Mouse (Mus musculus) ovary, adult 10 weeks (tissue): ENCODE measurements around the gene 1520401A03Rik. TPM values are rescaled to one million over a fixed set of nuclear protein-coding genes. Genes with fewer than 3 reads are reported as not detected.

Experiments
- polyA plus RNA-seq: library from polyadenylated mRNA; stranded (reverse); fragments of 350-450 nt; fragmentation: Illumina TruSeq; extraction: RNeasy Lipid Tissue Mini Kit (QIAGEN cat#74804); gene quantifications from one replicate; pipeline ENCODE4 v1.2.3, GENCODE M21; 2014

Gene 1520401A03Rik
- not detected for polyA plus RNA-seq

GRCm38 (mm10) chr17:23722376-23723125 is at the start of gene 1520401A03Rik:
1520401A03Rik (minus strand) TSS chr17:23722783.

GRCm38 (mm10) chr17:23771284-23772218 is 49.0 kb upstream of the 1520401A03Rik start, which contains the start of gene Flywch1:
Flywch1 (minus strand) TSS chr17:23771602.

DNA sequence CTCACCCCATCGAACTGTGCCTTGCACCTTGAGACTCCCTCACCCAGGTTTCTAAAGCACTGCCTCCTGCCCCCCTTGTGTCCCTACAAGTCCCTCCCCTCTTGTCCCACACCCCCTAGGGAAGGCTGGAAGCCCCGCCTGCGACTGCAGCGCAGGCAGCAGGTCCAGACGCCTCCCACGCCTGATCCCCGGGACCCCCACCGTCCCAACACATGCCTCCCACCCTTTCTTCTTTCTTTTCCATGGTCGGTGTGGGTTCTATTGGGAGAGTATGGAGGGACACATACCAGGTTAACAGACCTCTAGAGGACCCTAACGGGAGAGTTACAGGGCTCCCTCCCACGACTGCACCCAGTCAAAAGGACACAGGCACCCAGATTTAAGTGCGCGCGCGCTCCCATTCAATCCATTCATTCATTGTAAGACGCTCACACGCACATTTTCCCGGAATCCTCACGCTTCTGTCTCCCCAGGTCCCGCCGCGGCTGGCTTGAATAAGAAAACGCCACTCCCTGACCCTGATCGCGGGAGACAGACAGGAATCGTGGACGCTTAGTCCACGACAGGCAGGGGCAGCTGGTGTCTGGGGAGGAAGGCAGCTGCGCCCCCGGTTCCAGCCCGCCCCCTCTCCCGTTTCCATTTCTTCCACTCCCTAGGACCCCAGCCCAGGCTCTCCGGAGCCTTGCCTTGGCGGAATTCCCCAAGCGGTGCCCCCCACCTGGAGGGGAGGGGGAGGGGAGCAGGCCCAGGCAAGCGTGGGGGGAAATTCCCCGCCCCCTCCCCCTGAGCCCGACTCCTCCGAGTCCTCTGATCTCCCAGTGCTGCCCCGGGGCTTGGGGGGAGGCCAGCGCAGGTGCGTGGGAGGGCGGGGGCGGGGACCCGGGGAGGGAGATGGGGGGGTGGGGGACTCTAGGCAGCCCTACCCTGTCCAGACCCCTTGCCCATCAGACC is 23.0 kb upstream of the 1520401A03Rik start, which contains the start of gene Kremen2:
Gene Kremen2, minus strand, starts transcription at position 533 of the 951 bp plus-strand sequence.

GRCm38 (mm10) chr17:23740598-23741021 is 18.0 kb upstream of the 1520401A03Rik start, which contains the start of gene Paqr4:
Paqr4 (minus strand) TSS chr17:23740867.

DNA sequence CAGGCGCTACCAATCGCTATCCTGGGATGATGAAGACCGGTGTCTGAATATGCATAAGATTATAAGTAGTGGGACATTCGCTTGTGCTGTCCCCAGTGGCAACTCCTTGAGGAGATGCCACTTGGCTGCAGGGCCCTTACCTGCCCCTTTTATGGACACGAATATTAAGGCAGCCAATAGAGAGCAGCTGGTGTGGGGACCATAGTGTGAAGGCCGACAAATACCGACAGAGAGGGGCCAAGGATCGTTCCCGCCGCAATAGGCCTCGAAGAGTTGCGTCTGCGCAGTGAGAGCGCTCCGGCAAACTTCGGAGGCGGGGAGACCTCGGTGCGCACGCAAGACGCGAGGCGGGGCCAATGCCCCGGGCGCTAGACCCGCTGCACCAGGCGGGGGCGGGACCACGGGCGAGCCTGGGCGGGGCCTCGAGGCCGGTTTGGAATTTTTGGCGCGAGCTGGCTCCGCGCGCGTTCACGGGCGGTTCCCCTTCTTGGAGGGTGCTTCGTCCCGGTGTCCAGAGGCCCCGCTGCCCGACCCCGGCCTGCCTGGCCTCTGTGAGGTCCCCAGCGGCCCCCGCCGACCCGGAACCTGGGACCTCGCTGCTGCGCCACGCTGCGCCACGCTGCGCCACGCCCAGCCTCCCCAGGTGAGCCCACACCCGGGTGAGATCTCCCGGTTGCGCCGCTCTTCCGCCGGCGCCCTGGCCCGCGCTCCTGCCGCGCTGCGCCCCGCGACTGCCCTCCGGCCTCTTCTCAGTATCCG is 3.6 kb upstream of the 1520401A03Rik start, which contains the start of gene Pkmyt1:
Gene Pkmyt1, plus strand, starts transcription at position 338 of the 759 bp plus-strand sequence.

DNA sequence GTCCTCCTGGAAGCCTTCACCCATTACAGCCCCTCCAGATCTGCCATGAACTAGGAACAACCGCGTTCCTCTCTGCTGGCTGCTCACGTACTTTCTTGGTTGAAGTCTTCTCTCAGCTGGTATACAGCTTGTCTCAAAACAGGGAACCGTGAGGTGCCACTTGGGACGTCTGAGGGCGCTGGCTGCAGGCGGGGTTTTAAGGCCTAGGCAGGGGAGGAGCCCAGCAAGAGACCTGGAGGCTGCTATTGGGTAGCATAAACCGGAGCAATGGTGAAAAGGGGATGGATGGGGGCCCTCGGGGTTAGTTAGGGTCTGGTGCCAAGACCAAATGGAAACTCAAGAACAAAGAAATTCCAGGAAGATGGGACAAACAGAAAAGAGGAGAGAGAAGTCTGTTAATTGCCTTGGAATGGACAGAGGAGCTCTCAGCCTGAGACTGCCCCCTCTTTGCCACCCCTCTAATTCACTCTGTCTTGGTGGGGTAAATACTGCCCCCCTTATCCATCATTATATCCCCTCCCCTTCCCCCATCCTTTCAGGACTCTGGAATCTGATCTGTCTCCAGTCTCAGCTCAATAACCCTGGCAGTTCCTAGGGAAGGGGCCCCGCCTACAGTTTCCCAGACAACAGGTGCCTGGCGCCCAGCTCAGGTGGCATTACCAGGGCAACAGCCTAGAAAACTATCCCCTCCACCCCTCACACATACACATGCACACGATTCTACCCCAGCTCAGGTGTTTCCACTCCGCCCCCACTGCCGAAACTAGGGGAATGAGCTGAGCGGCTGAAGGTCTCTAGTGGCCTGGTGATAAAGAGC is 38.5 kb downstream of the 1520401A03Rik start, which contains the start of gene Cldn9:
Gene Cldn9, minus strand, starts transcription at position 171 of the 817 bp plus-strand sequence.

GRCm38 (mm10) chr17:23679127-23679835 is 43.3 kb downstream of the 1520401A03Rik start, which contains the start of gene Cldn6:
Cldn6 (plus strand) TSS chr17:23679249.

GRCm38 (mm10) chr17:23677236-23677679 is 45.3 kb downstream of the 1520401A03Rik start, which contains the start of gene Tnfrsf12a:
Tnfrsf12a (minus strand) TSS chr17:23677468.

GRCm38 (mm10) chr17:23673424-23674073 is 49.0 kb downstream of the 1520401A03Rik start, which contains the start of the genes Hcfc1r1 and Thoc6:
Hcfc1r1 (plus strand) TSS chr17:23673596.
Thoc6 (minus strand) TSS chr17:23673882.

GRCm38 (mm10) chr17:23660117-23660875 is 62.3 kb downstream of the 1520401A03Rik start, which contains the start of gene Bicdl2:
Bicdl2 (plus strand) TSS chr17:23660506.

Other genes with a start within 250 kb of the 1520401A03Rik start
- not detected for gene Vmn2r117, start 243.1 kb downstream of the 1520401A03Rik start, polyA plus RNA-seq
- 1.5 TPM for gene Zfp213, start 158.5 kb downstream of the 1520401A03Rik start, polyA plus RNA-seq
- gene Zfp13, start 123.3 kb downstream of the 1520401A03Rik start, polyA plus RNA-seq, result not detected
- not detected for gene Zscan10, start 121.9 kb downstream of the 1520401A03Rik start, polyA plus RNA-seq
- gene Mmp25, start 77.5 kb downstream of the 1520401A03Rik start, polyA plus RNA-seq, result 0.26 TPM
- gene Bicdl2, start 62.3 kb downstream of the 1520401A03Rik start, polyA plus RNA-seq, result not detected
- gene Hcfc1r1, start 49.2 kb downstream of the 1520401A03Rik start, polyA plus RNA-seq, result 3.5 TPM
- gene Thoc6, start 48.9 kb downstream of the 1520401A03Rik start, polyA plus RNA-seq, result 3.6 TPM
- gene Tnfrsf12a, start 45.3 kb downstream of the 1520401A03Rik start, polyA plus RNA-seq, result not detected
- gene Cldn6, start 43.5 kb downstream of the 1520401A03Rik start, polyA plus RNA-seq, result not detected
- gene Cldn9, start 38.8 kb downstream of the 1520401A03Rik start, polyA plus RNA-seq, result not detected
- gene Pkmyt1, start 3.6 kb upstream of the 1520401A03Rik start, polyA plus RNA-seq, result 0.46 TPM
- 2.0 TPM for gene Paqr4, start 18.1 kb upstream of the 1520401A03Rik start, polyA plus RNA-seq
- gene Kremen2, start 23.1 kb upstream of the 1520401A03Rik start, polyA plus RNA-seq, result not detected
- 0.34 TPM for gene Flywch1, start 48.8 kb upstream of the 1520401A03Rik start, polyA plus RNA-seq
- not detected for gene Flywch2, start 63.3 kb upstream of the 1520401A03Rik start, polyA plus RNA-seq
- 111 TPM for gene Srrm2, start 67.7 kb upstream of the 1520401A03Rik start, polyA plus RNA-seq
- gene Elob, start 106.4 kb upstream of the 1520401A03Rik start, polyA plus RNA-seq, result 18.7 TPM
- not detected for gene Prss33, start 113.3 kb upstream of the 1520401A03Rik start, polyA plus RNA-seq
- gene Prss32, start 121.1 kb upstream of the 1520401A03Rik start, polyA plus RNA-seq, result not detected
- gene Prss41, start 121.4 kb upstream of the 1520401A03Rik start, polyA plus RNA-seq, result not detected
- not detected for gene Prss21, start 145.3 kb upstream of the 1520401A03Rik start, polyA plus RNA-seq
- 1.3 TPM for gene Dcpp1, start 158.1 kb upstream of the 1520401A03Rik start, polyA plus RNA-seq
- gene Dcpp2, start 158.1 kb upstream of the 1520401A03Rik start, polyA plus RNA-seq, result not detected
- gene Dcpp3, start 194.7 kb upstream of the 1520401A03Rik start, polyA plus RNA-seq, result 4.1 TPM
- not detected for gene Sbp, start 218.9 kb upstream of the 1520401A03Rik start, polyA plus RNA-seq
- not detected for gene Sbpl, start 232.5 kb upstream of the 1520401A03Rik start, polyA plus RNA-seq